Mouse (Mus musculus): ENCODE measurements around the gene Fam90a1a. TPM values are rescaled to one million over a fixed set of nuclear protein-coding genes. Genes with fewer than 3 reads are reported as not detected.
"Not testable (repeated sequence)": the region's sequence is repeated elsewhere in the genome, so short reads cannot be mapped to it uniquely, and the experiment has no call there.

Gene Fam90a1a
- not detected in 2 replicates for total RNA-seq (2015; ENCODE audit: low replicate concordance)
- total RNA-seq (2017; ENCODE audit: low replicate concordance): not detected in 2 replicates

GRCm38 (mm10) chr8:21958414-21958813 is at the start of gene Fam90a1a:
Fam90a1a (plus strand) TSS chr8:21958714.
- no peak for ATAC-seq (replicated peaks; ENCODE audit: low FRiP score, poor library complexity, severe bottlenecking)

- ATAC-seq (replicated peaks; ENCODE audit: low FRiP score, poor library complexity, severe bottlenecking): no peak
These were observed 46.6 kb upstream of the Fam90a1a start for GRCm38 (mm10) chr8:21911931-21912330.

GRCm38 (mm10) chr8:21912554-21912953 is 46.0 kb upstream of the Fam90a1a start:
- ATAC-seq (replicated peaks; ENCODE audit: low FRiP score, poor library complexity, severe bottlenecking): no peak

GRCm38 (mm10) chr8:21915625-21916024 is 42.9 kb upstream of the Fam90a1a start:
- no peak for ATAC-seq (replicated peaks; ENCODE audit: low FRiP score, poor library complexity, severe bottlenecking)

- not testable (repeated sequence) for ATAC-seq (replicated peaks; ENCODE audit: low FRiP score, poor library complexity, severe bottlenecking)
These were observed 27.8 kb upstream of the Fam90a1a start for GRCm38 (mm10) chr8:21930754-21931153.

GRCm38 (mm10) chr8:21932610-21933009 is 25.9 kb upstream of the Fam90a1a start, which contains the start of gene Defb15:
Defb15 (minus strand) TSS chr8:21932710.
- ATAC-seq (replicated peaks; ENCODE audit: low FRiP score, poor library complexity, severe bottlenecking): no peak

- ATAC-seq (replicated peaks; ENCODE audit: low FRiP score, poor library complexity, severe bottlenecking): not testable (repeated sequence)
These were observed 20.5 kb upstream of the Fam90a1a start, which contains the start of gene Defb35 for GRCm38 (mm10) chr8:21938052-21938451. Defb35 (plus strand) TSS chr8:21938352.

- no peak for ATAC-seq (replicated peaks; ENCODE audit: low FRiP score, poor library complexity, severe bottlenecking)
These were observed 12.1 kb upstream of the Fam90a1a start, which contains the start of gene Defb13 for GRCm38 (mm10) chr8:21946462-21946861. Defb13 (plus strand) TSS chr8:21946762.

- no peak for ATAC-seq (replicated peaks; ENCODE audit: low FRiP score, poor library complexity, severe bottlenecking)
These were observed 11.1 kb upstream of the Fam90a1a start for GRCm38 (mm10) chr8:21947311-21948017.

GRCm38 (mm10) chr8:21955321-21955720 is 3.2 kb upstream of the Fam90a1a start:
- no peak for ATAC-seq (replicated peaks; ENCODE audit: low FRiP score, poor library complexity, severe bottlenecking)

GRCm38 (mm10) chr8:21956336-21956735 is 2.2 kb upstream of the Fam90a1a start:
- no peak for ATAC-seq (replicated peaks; ENCODE audit: low FRiP score, poor library complexity, severe bottlenecking)

GRCm38 (mm10) chr8:21966646-21967045 is 8.1 kb downstream of the Fam90a1a start:
- no peak for ATAC-seq (replicated peaks; ENCODE audit: low FRiP score, poor library complexity, severe bottlenecking)

GRCm38 (mm10) chr8:21969475-21969874 is 11.0 kb downstream of the Fam90a1a start, which contains the start of gene Ccdc70:
Ccdc70 (plus strand) TSS chr8:21969775.
- no peak for ATAC-seq (replicated peaks; ENCODE audit: low FRiP score, poor library complexity, severe bottlenecking)

- ATAC-seq (replicated peaks; ENCODE audit: low FRiP score, poor library complexity, severe bottlenecking): no peak
These were observed 19.7 kb downstream of the Fam90a1a start for GRCm38 (mm10) chr8:21978193-21978592.

- ATAC-seq (replicated peaks; ENCODE audit: low FRiP score, poor library complexity, severe bottlenecking): no peak
These were observed 23.3 kb downstream of the Fam90a1a start for GRCm38 (mm10) chr8:21981664-21982337.

GRCm38 (mm10) chr8:21992184-21992583 is 33.7 kb downstream of the Fam90a1a start:
- no peak; the same call in 1 of the 2 replicates for ATAC-seq (replicated peaks; ENCODE audit: low FRiP score, poor library complexity, severe bottlenecking)

- ATAC-seq (replicated peaks; ENCODE audit: low FRiP score, poor library complexity, severe bottlenecking): no peak
These were observed 36.7 kb downstream of the Fam90a1a start for GRCm38 (mm10) chr8:21995181-21995580.

GRCm38 (mm10) chr8:22004750-22005522 is 46.4 kb downstream of the Fam90a1a start:
- ATAC-seq (replicated peaks; ENCODE audit: low FRiP score, poor library complexity, severe bottlenecking): no peak

GRCm38 (mm10) chr8:22006423-22006822 is 47.9 kb downstream of the Fam90a1a start:
- ATAC-seq (replicated peaks; ENCODE audit: low FRiP score, poor library complexity, severe bottlenecking): no peak

- no peak for ATAC-seq (replicated peaks; ENCODE audit: low FRiP score, poor library complexity, severe bottlenecking)
These were observed 50.9 kb downstream of the Fam90a1a start for GRCm38 (mm10) chr8:22009403-22009802.

All from erythroblast, adult 5-6 weeks (primary cell).